Comparison of ENCODE assay signal across 18 mouse cellular contexts in the genomic region with DNA sequence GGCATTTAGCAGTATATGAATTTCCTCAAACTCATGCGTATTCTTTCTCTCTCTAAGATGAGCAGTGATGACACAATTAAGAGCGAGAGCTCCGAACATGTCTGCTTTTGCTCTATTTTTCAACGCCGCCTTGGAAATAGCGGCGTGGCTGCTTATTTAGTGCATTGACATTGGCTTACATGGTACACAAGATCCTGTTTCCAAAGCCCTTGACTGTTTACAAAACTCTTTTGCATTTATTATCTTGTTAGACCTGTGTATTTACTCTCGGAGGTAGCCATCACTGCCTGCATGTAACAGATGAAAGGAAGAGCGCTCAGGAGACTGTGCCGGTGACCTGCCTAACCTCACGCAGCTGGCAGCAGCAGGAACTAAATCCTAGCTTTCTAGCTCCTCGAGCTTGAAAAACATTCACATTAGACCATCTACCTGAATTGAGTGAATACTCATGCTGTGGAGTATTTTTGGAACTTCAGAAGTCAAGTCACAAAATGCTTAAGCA.
DNase-seq lines count a peak whose midpoint lies in the region; ATAC-seq and TF ChIP-seq lines count a peak whose summit lies in the region.
"Had no signal": no experiment of that assay in that cellular context is flagged by ENCODE, and none has a peak within 500 bp of the region (broad histone marks: within the 10 kb centered on the region; RNA-seq: fewer than 3 reads in every experiment).

No protein-coding gene starts in this region.

- 66% methylated on average over 12 of the region's 12 CpGs for WGBS in hindbrain, embryonic 14.5 days
- 45% methylated on average over 12 of the region's 12 CpGs for WGBS in midbrain, embryonic 13.5 days

- 0 out of 2 replicates have a peak overlapping the region, but pooled peaks have one; percentile 0 for H3K27ac ChIP-seq in hindbrain, embryonic 14.5 days
- H3K27ac ChIP-seq in midbrain, embryonic 13.5 days = peak overlapping the region; percentile 52
- H3K27ac ChIP-seq: embryonic facial prominence, embryonic 13.5 days; heart, embryonic 15.5 days; kidney, postnatal 0 days; limb, embryonic 15.5 days had no signal

- TF ChIP-seq POLR2A in brain, embryonic 14.5 days (IDR thresholded peaks at IDR 0.05; ENCODE audit: borderline replicate concordance, extremely low read depth, insufficient read depth, insufficient read length, poor library complexity, severe bottlenecking) = no peak

- H3K9ac ChIP-seq in hindbrain, embryonic 14.5 days = no peak overlapping the region
- H3K9ac ChIP-seq in midbrain, embryonic 13.5 days (replicated peaks) = no peak overlapping the region
- H3K9ac ChIP-seq: embryonic facial prominence, embryonic 13.5 days; heart, embryonic 15.5 days; limb, embryonic 15.5 days had no signal

- DNase-seq in A20 (ENCODE audit: low read depth, low spot score) = peak; percentile 85
- DNase-seq in brain, embryonic 14.5 days (ENCODE audit: low read depth) = peak; percentile 43
- DNase-seq in hindbrain, embryonic 14.5 days (ENCODE audit: low spot score) = no peak
- no peak for DNase-seq in Muller cell, postnatal 12 days (ENCODE audit: inconsistent ontology term)
- no peak for DNase-seq in right cerebral cortex, postnatal 36 days (ENCODE audit: low spot score in 2 of 2)
- DNase-seq in gastrocnemius, postnatal 25 days = no peak
- DNase-seq: adrenal gland, adult 8-10 months; cerebellum, adult 9-11 months; gastrocnemius, postnatal 36 days; right cerebral cortex, postnatal 25 days had no signal

- no peak for TF ChIP-seq CTCF in brain, embryonic 14.5 days (IDR thresholded peaks at IDR 0.05; ENCODE audit: borderline replicate concordance, extremely low read depth, insufficient read depth, insufficient read length)

- peaks cover 25% of the 10 kb centered on the region for H3K4me1 ChIP-seq in hindbrain, embryonic 14.5 days (replicated peaks; ENCODE audit: control insufficient read depth, insufficient read depth, low read length)
- H3K4me1 ChIP-seq in midbrain, embryonic 13.5 days (replicated peaks) = peaks cover 45% of the 10 kb centered on the region
- H3K4me1 ChIP-seq: embryonic facial prominence, embryonic 13.5 days; heart, embryonic 15.5 days; limb, embryonic 15.5 days had no signal

- no peak overlapping the region for H3K4me3 ChIP-seq in hindbrain, embryonic 14.5 days (replicated peaks; ENCODE audit: low read length)
- H3K4me3 ChIP-seq in midbrain, embryonic 13.5 days (replicated peaks) = no peak overlapping the region
- H3K4me3 ChIP-seq: embryonic facial prominence, embryonic 13.5 days; heart, embryonic 15.5 days; limb, embryonic 15.5 days; myocyte had no signal

- no peak overlapping the region for H3K4me2 ChIP-seq in hindbrain, embryonic 14.5 days (replicated peaks)
- H3K4me2 ChIP-seq in midbrain, embryonic 13.5 days (replicated peaks) = peak overlapping the region; percentile 24; the same call in 1 of the 2 replicates
- H3K4me2 ChIP-seq: embryonic facial prominence, embryonic 13.5 days; heart, embryonic 15.5 days; limb, embryonic 15.5 days had no signal

- no peak for ATAC-seq in hindbrain, embryonic 14.5 days (ENCODE audit: low FRiP score)
- peak; percentile 56; the same call in 1 of the 2 replicates for ATAC-seq in midbrain, embryonic 13.5 days
- ATAC-seq: intestine, postnatal 0 days; Patski had no signal

- H3K9me3 ChIP-seq in hindbrain, embryonic 14.5 days (ENCODE audit: control insufficient read depth, low read length) = no peaks in the 10 kb centered on the region
- no peaks in the 10 kb centered on the region for H3K9me3 ChIP-seq in midbrain, embryonic 13.5 days
- H3K9me3 ChIP-seq: embryonic facial prominence, embryonic 13.5 days; heart, embryonic 15.5 days; limb, embryonic 15.5 days had no signal

- no peaks in the 10 kb centered on the region for H3K27me3 ChIP-seq in hindbrain, embryonic 14.5 days (ENCODE audit: control insufficient read depth, insufficient read depth, low read length)
- H3K27me3 ChIP-seq in midbrain, embryonic 13.5 days = no peaks in the 10 kb centered on the region
- H3K27me3 ChIP-seq: embryonic facial prominence, embryonic 13.5 days; heart, embryonic 15.5 days; limb, embryonic 15.5 days; Patski had no signal

- H3K36me3 ChIP-seq in hindbrain, embryonic 14.5 days (replicated peaks; ENCODE audit: control insufficient read depth, insufficient read depth) = no peaks in the 10 kb centered on the region
- H3K36me3 ChIP-seq in midbrain, embryonic 13.5 days = no peaks in the 10 kb centered on the region
- H3K36me3 ChIP-seq: embryonic facial prominence, embryonic 13.5 days; heart, embryonic 15.5 days; limb, embryonic 15.5 days had no signal

Comparison
In these comparisons a context has a peak if more than half of its experiments do, and no peak if none do; other contexts are left out.
1. DNase-seq: peak in A20 (single experiment) and brain, embryonic 14.5 days (single experiment); none in hindbrain, embryonic 14.5 days (single experiment), Muller cell, postnatal 12 days (single experiment), right cerebral cortex, postnatal 36 days (0 of 2) and gastrocnemius, postnatal 25 days (single experiment).